Mouse (Mus musculus): Measurements from ENCODE around the gene Flg2. TPM values are rescaled to one million over a fixed set of nuclear protein-coding genes. Genes with fewer than 3 reads are reported as not detected.

The Flg2 gene
- not detected in 2 replicates for polyA plus RNA-seq (2016; fragmentation: Nextera tagmentation; extraction: Ambion mirVana)

- 95% methylated on average over 3 of the region's 3 CpGs for WGBS
Measured at GRCm38 (mm10) chr3:93196978-93197377, at the start of gene Flg2. TSS of gene Flg2 (plus strand) at chr3:93197278.

GRCm38 (mm10) chr3:93162502-93162901 is 34.6 kb upstream of the Flg2 start:
- Histone ChIP-seq H3K4me1 (no peaks in the 10 kb centered on the region), H3K36me3 (replicated peaks) (no peaks in the 10 kb centered on the region), H3K27me3 (replicated peaks; ENCODE audit: low read depth, poor library complexity, severe bottlenecking) (no peaks in the 10 kb centered on the region), H3K27ac (replicated peaks) (no peak overlapping the region), H3K9me3 (no peaks in the 10 kb centered on the region), H3K4me3 (no peak overlapping the region)
- WGBS: 90% methylated on average over 6 of the region's 6 CpGs
- DNase-seq (ENCODE audit: low spot score): no peak

More at GRCm38 (mm10) chr3:93196978-93197377, at the start of gene Flg2:
- Histone ChIP-seq H3K27ac (replicated peaks) (no peak within 1 kb of the TSS), H3K36me3 (replicated peaks) (no peaks in the 10 kb centered on the region), H3K27me3 (replicated peaks; ENCODE audit: low read depth, poor library complexity, severe bottlenecking) (no peaks in the 10 kb centered on the region), H3K4me1 (no peaks in the 10 kb centered on the region), H3K4me3 (no peak within 1 kb of the TSS), H3K9me3 (peaks cover 4% of the 10 kb centered on the region; the same call in 1 of the 2 replicates)
- DNase-seq (ENCODE audit: low spot score): no peak

DNA sequence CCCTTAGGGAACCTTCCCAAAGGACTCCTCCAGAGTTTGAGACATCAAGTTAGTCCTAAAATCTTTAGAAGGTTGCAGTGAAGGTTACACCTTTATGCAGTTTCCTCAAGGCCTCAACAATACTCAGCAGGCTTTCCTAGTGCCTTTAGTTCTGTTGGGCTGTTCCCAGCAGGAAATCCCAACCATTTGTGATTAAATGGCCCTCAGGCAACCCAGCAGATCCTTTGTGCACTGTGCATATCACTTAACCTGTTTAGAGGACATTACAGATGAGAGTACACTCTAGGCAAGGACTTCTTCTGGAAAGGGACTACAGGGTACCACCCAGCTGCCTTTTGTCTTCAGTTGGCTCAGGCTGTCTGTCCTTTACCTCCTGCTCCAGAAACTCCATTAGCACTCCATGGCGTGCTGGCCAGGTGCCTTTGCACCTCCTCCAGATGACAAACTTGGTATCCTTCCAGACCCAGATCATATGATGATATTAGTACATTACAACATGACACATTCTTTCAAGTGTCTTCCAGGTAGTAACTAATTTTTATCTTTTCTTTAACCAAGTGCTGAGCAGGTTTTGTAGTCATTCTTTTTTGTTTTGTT is 34.0 kb upstream of the Flg2 start:
- Histone ChIP-seq H3K9me3 (no peaks in the 10 kb centered on the region), H3K27ac (replicated peaks) (no peak overlapping the region), H3K4me3 (no peak overlapping the region), H3K4me1 (no peaks in the 10 kb centered on the region), H3K27me3 (replicated peaks; ENCODE audit: low read depth, poor library complexity, severe bottlenecking) (no peaks in the 10 kb centered on the region), H3K36me3 (replicated peaks) (no peaks in the 10 kb centered on the region)
- 55% methylated on average over 1 of the region's 1 CpGs for WGBS
- no peak for DNase-seq (ENCODE audit: low spot score)

DNA sequence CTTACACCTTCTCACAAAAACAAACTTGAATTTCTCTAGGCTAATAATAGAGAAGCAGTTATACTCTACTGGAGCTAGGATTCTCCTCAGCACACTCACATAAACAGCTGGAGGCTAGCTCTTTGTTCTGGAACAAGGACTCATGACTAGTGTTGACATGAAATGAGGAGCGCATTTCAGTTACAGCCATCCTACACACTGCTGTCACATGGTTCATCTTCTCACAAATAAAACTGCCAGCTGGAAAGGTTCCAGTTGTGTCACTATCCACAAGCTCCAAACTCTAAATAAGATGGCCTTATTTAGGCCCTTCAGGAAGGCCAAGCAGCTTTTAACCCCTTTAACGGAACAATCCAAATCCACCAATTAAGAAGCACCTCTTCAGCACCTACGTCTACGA is 16.2 kb upstream of the Flg2 start:
- H3K4me3 ChIP-seq: no peak overlapping the region
- no peaks in the 10 kb centered on the region for H3K4me1 ChIP-seq
- no peaks in the 10 kb centered on the region for H3K27me3 ChIP-seq (replicated peaks; ENCODE audit: low read depth, poor library complexity, severe bottlenecking)
- no peaks in the 10 kb centered on the region for H3K9me3 ChIP-seq
- no peak for DNase-seq (ENCODE audit: low spot score)
- H3K27ac ChIP-seq (replicated peaks): no peak overlapping the region
- WGBS: 92% methylated on average over 4 of the region's 4 CpGs
- H3K36me3 ChIP-seq (replicated peaks): no peaks in the 10 kb centered on the region

DNA sequence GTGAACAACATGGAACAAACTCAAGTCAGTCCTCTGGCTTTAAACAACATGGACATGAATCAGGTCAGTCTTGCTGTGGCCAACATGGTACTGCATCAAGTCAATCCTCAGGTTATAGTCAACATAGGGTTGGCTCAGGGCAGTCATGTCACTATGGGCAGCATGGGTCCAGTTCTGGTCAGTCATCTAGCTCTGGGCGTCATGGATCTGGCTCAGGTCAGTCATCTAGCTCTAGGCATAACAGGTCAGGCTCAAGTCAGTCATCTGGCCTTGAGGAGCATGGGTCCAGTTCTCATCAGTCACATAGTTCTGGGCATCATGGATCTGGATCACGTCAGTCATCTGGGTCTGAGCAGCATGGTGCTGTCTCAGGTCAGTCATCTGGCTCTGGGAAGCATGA is 4.9 kb downstream of the Flg2 start:
- Histone ChIP-seq H3K9me3 (peaks cover 30% of the 10 kb centered on the region), H3K36me3 (replicated peaks) (no peaks in the 10 kb centered on the region), H3K4me3 (no peak overlapping the region), H3K27me3 (replicated peaks; ENCODE audit: low read depth, poor library complexity, severe bottlenecking) (no peaks in the 10 kb centered on the region), H3K27ac (replicated peaks) (no peak overlapping the region), H3K4me1 (no peaks in the 10 kb centered on the region)
- 84% methylated on average over 2 of the region's 2 CpGs for WGBS
- no peak for DNase-seq (ENCODE audit: low spot score)

GRCm38 (mm10) chr3:93202499-93202898 is 5.4 kb downstream of the Flg2 start:
- Histone ChIP-seq H3K27ac (replicated peaks) (no peak overlapping the region), H3K27me3 (replicated peaks; ENCODE audit: low read depth, poor library complexity, severe bottlenecking) (no peaks in the 10 kb centered on the region), H3K4me3 (no peak overlapping the region), H3K9me3 (peaks cover 30% of the 10 kb centered on the region), H3K4me1 (no peaks in the 10 kb centered on the region), H3K36me3 (replicated peaks) (no peaks in the 10 kb centered on the region)
- DNase-seq (ENCODE audit: low spot score): no peak
- 93% methylated on average over 4 of the region's 4 CpGs for WGBS

Other genes starting within 250 kb of the Flg2 start
- not detected in 2 replicates for gene Lce3d, start 239.9 kb upstream of the Flg2 start, polyA plus RNA-seq (2016; fragmentation: Nextera tagmentation; extraction: Ambion mirVana)
- not detected in 2 replicates for gene Lce3e, start 230.2 kb upstream of the Flg2 start, polyA plus RNA-seq (2016; fragmentation: Nextera tagmentation; extraction: Ambion mirVana)
- not detected in 2 replicates for gene Lce3f, start 205.1 kb upstream of the Flg2 start, polyA plus RNA-seq (2016; fragmentation: Nextera tagmentation; extraction: Ambion mirVana)
- 0.36 TPM in 1 of 2 replicates, not detected in the other for gene Crct1, start 181.6 kb upstream of the Flg2 start, polyA plus RNA-seq (2016; fragmentation: Nextera tagmentation; extraction: Ambion mirVana)
- not detected in 2 replicates for gene Lce1m, start 178.2 kb upstream of the Flg2 start, polyA plus RNA-seq (2016; fragmentation: Nextera tagmentation; extraction: Ambion mirVana)
- gene Gm4858, start 128.5 kb upstream of the Flg2 start, polyA plus RNA-seq (2016; fragmentation: Nextera tagmentation; extraction: Ambion mirVana): not detected in 2 replicates
- not detected in 2 replicates for gene Crnn, start 52.5 kb upstream of the Flg2 start, polyA plus RNA-seq (2016; fragmentation: Nextera tagmentation; extraction: Ambion mirVana)
- gene Flg, start 76.2 kb downstream of the Flg2 start, polyA plus RNA-seq (2016; fragmentation: Nextera tagmentation; extraction: Ambion mirVana): not detected in 2 replicates
- not detected in 2 replicates for gene Hrnr, start 122.5 kb downstream of the Flg2 start, polyA plus RNA-seq (2016; fragmentation: Nextera tagmentation; extraction: Ambion mirVana)
- gene Rptn, start 196.4 kb downstream of the Flg2 start, polyA plus RNA-seq (2016; fragmentation: Nextera tagmentation; extraction: Ambion mirVana): not detected in 2 replicates
- 0.29 and 0.32 TPM in 2 replicates for gene Tchh, start 245.1 kb downstream of the Flg2 start, polyA plus RNA-seq (2016; fragmentation: Nextera tagmentation; extraction: Ambion mirVana)